Mouse (Mus musculus) left cerebral cortex, postnatal 14 days (tissue): ENCODE measurements around the gene Chrng. TPM values are rescaled to one million over a fixed set of nuclear protein-coding genes. Genes with fewer than 3 reads are reported as not detected.

Experiments
- DNase-seq, 2 experiments: peaks; one replicate each; pipeline ENCODE4 v3.0.0; 2021 to 2022; ENCODE audit warnings: low spot score in 2 of 2, mixed read lengths in 1 of 2
- intact Hi-C: fragments of 180-260 bp; cut with DNase I; formaldehyde crosslinking; loops from one replicate; pipeline ENCODE4 v1.15.1; 2025
- total RNA-seq, 2 experiments: library from RNA; stranded (reverse); gene quantifications; 2 replicates each; pipeline ENCODE4 v1.2.3; 2021

Chrng gene
- total RNA-seq, 2 experiments from 2014 or later, result not detected

DNA sequence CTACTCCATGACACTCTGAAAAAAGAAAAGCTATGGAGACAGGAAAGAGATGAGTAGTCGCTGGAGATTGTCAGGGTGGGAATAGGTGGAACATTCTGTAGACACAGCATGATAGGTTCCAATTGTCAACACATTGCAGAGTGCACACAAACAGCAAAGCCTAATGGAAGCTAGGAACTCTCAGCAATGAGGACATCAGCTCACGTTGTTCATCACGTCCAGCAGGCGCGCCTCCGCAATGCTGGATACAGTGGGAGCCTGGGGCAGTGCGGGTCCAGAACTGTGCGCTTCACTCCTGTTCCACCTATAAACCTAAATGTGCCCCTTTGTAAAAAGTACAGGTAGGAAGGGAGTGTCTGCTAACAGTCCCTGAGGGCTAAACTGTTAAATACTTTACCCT, 38.6 kb downstream of the Chrng start:
- no peak for DNase-seq
- intact Hi-C loops, result loop anchor here (10.0 kb wide), 1 partner anchor 172 kb away; no protein-coding TSS in a partner anchor

- intact Hi-C loops, result loop anchor here (5.0 to 10.0 kb wide), 2 partner anchors 47 to 169 kb away; no protein-coding TSS in a partner anchor
- no peak for DNase-seq
Observed at GRCm38 (mm10) chr1:87245430-87245829, 41.0 kb downstream of the Chrng start.

DNA sequence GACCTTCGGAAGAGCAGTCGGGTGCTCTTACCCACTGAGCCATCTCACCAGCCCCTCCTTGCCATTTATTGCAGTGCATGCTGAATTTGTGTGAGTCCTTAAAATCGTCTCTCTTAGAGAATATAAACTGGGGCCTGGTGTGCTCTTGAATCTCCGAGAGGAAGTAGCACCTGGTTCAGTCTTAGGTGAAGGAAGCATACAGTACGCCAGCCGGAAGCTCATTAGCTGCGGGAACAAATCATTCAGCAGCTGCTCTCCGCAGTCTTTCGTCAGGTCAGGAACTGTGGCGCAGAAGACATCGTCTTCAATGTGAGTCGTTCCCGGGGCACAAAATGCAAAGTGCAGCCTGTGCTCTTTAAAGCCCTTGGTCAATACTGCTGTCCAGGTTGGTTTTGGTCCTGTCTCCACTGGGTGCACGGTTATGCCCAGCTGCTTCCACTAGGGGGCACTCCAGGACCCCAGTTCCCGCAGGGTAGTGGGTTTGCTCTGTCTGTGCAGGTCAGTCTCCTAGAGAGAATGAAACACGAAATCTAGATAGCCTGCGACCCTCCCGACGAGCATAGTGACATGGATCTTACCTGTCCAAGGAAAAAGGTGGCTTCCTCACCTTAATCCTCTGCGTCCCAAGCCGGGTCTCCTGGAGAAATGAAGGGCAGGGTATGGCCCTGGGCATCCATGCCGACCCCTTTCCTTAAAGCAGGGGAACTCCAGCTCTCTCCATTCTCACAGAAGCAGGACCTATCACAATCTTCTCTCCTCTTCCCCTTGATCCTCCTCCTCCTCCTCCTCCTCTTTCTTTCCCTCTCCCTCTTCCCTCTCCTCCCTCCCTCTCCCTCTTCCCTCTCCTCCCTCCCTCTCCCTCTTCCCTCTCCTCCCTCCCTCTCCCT, 41.7 kb downstream of the Chrng start:
- intact Hi-C loops, result loop anchor here (5.0 to 10.0 kb wide), 2 partner anchors 46 to 169 kb away; no protein-coding TSS in a partner anchor
- DNase-seq, result peak; percentile 79 to 83

GRCm38 (mm10) chr1:87252040-87252609, 47.7 kb downstream of the Chrng start:
- intact Hi-C loops, result no loop called here

DNA sequence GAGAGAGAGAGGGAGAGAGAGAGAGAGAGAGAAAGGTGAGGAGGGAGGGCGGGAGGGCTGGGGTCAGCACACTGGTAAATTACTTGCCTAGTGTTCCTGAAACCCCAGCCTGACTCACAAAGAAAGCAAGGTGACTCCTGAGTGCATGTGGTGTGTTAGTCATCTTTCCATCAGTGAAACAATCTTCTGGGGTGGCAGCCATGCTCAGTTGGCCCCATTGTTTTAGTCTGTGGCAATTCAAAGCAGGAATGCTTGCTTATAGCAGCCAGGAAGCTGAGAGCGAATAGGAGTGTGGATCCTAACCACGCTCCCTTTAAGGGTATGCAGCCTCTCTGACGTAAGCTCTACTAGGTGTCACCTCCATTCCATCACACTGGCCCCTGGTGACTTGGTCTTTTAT, 50.7 kb downstream of the Chrng start:
- intact Hi-C loops, result no loop called here

More at GRCm38 (mm10) chr1:87252040-87252609, 47.7 kb downstream of the Chrng start:
- DNase-seq, result peak in 1 of 2 experiments; percentile 34

GRCm38 (mm10) chr1:87257691-87258090, 53.2 kb downstream of the Chrng start:
- no peak for DNase-seq
- intact Hi-C loops, result no loop called here

More for the DNA sequence above, 50.7 kb downstream of the Chrng start:
- DNase-seq, result no peak

- DNase-seq, result peak in 1 of 2 experiments; percentile 20
- intact Hi-C loops, result no loop called here
Observed at GRCm38 (mm10) chr1:87258484-87258883, 54.0 kb downstream of the Chrng start.

GRCm38 (mm10) chr1:87259316-87259715, 54.9 kb downstream of the Chrng start:
- no peak for DNase-seq
- intact Hi-C loops, result no loop called here

Other genes starting within 250 kb of the Chrng start
- not detected for gene Alppl2, start 114.7 kb upstream of the Chrng start, total RNA-seq
- gene Alpi, start 103.1 kb upstream of the Chrng start, total RNA-seq, result not detected
- gene Akp3, start 79.7 kb upstream of the Chrng start, total RNA-seq, result not detected
- 1 to 10 TPM; 1.9 to 7.0 TPM for gene Ecel1, start 48.1 kb upstream of the Chrng start, total RNA-seq
- gene Prss56, start 21.3 kb upstream of the Chrng start, total RNA-seq, result 1 to 10 TPM; 8.0 to 10.0 TPM
- gene Chrnd, start 14.1 kb upstream of the Chrng start, total RNA-seq, result not detected
- gene Eif4e2, start 9.3 kb downstream of the Chrng start, total RNA-seq, result 10 to 100 TPM; 72.7 to 75.0 TPM
- gene Efhd1, start 59.7 kb downstream of the Chrng start, total RNA-seq, result 1 to 10 TPM; 4.8 to 6.3 TPM
- 10 to 100 TPM; 81.0 to 82.5 TPM for gene Gigyf2, start 122.3 kb downstream of the Chrng start, total RNA-seq
- gene Kcnj13, start 190.1 kb downstream of the Chrng start, total RNA-seq, result 1 to 10 TPM; 3.3 to 4.5 TPM